Mouse (Mus musculus): Measurements from ENCODE around the gene Tmem184b. TPM values are rescaled to one million over a fixed set of nuclear protein-coding genes. Genes with fewer than 3 reads are reported as not detected.

Gene Tmem184b
- total RNA-seq, 2 experiments from 2014 or later: 57.2 to 67.5 TPM

DNA sequence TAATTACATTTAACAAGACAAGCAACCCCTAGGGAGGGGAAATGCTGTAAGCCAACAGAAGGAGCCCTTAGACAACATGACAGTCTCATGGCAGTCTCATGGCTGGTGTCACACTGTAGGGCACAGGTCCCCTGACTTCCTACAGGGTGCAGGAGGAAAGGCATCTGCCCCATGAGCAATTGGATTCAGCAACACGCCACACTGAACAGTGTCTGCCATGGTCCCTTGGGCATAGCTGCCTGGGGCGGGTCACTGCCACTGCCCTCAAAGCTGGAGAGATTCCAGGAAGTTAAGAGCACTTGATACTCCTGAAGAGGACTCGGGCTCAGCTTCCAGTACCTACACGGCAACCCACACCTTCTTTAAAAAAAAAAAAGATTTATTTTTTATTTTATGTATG, 77.1 kb downstream of the Tmem184b start:
- intact Hi-C loops (cut with DNase I): no loop called here
- no peak for DNase-seq (ENCODE audit: low spot score in 2 of 2)

DNA sequence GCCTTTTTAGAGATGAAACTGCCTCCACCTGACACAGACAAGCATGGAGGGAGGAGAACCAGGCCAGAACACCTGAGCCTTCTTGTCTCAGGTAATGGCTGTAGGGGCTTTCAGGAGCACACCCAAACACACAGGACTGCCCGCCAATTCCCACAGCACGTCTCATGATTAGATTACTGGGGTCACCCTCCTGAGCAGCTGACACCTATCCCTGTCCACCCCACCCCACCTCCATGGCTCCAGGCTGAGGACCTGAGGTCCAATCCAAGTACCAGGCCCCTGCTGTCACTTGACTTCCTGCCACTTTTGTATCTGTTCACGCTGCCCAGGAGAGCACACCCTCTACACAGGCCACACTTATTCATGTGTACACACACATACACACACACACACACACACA, 77.6 kb downstream of the Tmem184b start:
- DNase-seq (ENCODE audit: low spot score in 2 of 2): no peak

DNA sequence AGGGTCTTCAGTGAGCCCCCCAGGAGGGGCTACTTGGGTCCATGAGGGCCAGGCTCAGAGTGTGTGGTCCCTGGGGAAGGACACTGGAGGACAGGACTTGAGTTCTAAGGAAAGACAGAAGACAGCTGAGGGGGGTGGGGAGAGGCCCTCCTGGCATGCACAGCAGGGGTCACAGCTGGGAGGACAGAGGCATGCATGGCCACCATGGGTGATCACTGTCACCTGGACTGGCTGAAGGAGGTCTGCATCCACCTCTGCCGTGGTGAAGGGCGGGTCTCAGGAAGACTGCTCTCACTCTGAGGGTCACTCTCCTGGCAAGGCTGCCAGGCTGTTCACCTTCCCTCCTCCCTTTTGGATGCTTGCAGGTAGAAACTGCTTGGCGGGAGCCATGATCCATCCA, 79.0 kb downstream of the Tmem184b start:
- intact Hi-C loops (cut with DNase I): no loop called here
- DNase-seq (ENCODE audit: low spot score in 2 of 2): no peak

More for the DNA sequence above, 77.6 kb downstream of the Tmem184b start:
- intact Hi-C loops (cut with DNase I): no loop called here

DNA sequence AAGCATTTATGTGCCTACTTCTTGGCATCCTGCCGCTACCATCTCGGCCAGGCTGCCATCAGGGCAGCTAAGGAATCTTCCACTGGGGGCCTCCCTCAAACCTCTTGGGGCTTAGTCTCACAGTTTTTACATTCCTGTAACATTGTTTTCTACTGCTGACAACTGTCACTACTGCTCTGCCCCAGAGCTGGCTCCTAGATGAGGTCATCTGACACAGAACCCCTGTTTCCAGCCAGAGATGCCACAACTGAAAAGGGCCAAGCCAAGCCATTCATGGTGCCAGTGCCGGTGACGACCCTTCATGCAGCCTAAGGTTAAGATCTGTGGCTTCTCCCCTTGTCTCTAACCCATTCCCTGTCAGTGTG, 79.6 kb downstream of the Tmem184b start:
- DNase-seq (ENCODE audit: low spot score in 2 of 2): no peak
- intact Hi-C loops (cut with DNase I): no loop called here

DNA sequence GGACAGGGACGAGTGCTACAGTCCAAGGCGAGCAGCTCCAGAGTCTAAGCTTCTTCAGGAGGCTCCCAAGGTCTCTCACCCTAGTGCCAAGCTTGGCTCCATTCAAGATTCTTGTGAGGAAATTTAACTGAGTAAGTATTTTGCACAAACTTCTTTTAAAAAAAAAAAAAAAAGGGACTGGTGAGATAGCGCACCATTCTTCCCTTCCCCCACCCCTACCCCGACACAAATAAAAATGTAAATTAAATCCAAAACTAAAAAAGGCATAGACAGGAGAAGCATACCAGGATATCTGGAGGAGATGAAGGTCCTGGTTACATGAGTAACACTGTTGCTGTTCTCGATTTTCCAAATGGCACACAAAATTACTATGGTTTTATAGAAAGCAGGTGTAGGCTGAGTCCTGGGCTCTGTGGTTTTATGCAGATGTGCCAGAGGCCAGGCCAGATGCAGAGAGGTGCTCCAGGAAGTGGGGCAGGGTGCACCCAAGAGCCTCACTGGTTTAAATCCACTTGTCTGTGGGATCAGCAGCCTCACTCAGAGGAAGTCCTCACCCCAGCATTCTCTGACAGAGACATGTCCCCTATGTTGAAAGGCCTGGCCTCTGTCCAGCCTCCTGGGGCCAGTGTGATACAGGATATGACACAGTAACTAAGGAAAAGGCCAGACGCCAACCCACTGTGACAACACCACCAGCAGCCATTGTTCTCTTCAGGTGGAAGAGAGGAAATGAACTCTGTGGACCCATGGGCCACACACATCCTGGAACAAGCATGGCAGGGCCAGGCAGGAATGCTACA, 80.2 kb downstream of the Tmem184b start:
- intact Hi-C loops (cut with DNase I): no loop called here
- peak in 1 of 2 experiments; percentile 20 for DNase-seq (ENCODE audit: low spot score in 2 of 2)

DNA sequence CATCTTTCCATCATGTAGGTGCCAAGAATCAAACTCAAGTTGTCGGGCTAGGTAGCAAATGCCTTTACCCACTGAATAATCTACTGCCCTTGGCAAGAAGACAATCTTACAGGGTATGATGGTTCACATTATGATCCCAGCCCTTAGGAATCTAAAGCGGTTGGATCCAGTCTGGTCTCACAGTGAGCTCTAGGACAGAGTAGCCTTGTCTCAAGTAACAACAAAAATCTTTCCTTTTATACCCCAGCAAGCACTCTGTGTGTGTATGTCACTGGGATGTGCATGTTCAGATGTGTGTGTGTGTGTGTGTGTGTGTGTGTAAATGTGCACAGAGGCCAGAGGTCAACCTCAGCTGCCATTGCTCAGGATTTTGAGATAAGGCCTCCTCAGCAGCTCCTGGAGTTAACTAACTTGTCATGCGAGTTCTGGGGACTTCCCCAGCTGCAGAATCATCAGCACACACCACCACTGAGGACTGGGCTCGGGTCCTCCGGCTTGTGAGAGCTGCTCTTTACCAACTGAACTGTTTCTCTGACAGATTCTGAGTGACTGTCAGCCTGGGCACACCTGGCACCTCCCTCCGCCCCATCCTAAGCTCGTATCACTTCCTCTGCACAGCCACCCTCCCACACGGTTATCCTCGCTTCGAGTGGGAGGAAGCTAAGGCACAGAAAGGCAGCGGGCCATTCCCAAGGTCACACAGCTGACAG, 80.9 kb downstream of the Tmem184b start:
- no peak for DNase-seq (ENCODE audit: low spot score in 2 of 2)
- intact Hi-C loops (cut with DNase I): no loop called here

DNA sequence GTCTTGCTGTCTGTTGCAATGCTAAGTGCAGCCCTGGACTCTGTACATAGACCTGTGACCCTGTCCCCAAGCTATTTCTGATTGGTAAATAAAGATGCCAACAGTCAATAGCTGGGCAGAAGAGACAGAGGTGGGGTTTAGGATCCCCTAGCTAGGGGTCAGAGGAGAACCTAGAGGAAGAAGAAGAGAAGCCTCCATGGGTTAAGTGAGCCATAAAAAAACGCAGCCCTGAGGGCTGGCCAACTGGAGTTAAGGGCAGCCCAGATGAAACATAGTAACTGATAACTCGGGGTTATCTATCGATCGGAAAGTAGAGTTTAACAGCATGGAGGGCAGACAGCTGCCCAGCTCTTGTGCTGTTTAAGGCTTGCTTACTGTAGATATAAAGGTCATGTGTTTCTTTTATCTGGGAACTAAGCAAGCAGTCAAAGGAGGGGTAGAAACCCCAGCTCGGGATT, 81.6 kb downstream of the Tmem184b start:
- DNase-seq (ENCODE audit: low spot score in 2 of 2): no peak
- intact Hi-C loops (cut with DNase I): no loop called here

DNA sequence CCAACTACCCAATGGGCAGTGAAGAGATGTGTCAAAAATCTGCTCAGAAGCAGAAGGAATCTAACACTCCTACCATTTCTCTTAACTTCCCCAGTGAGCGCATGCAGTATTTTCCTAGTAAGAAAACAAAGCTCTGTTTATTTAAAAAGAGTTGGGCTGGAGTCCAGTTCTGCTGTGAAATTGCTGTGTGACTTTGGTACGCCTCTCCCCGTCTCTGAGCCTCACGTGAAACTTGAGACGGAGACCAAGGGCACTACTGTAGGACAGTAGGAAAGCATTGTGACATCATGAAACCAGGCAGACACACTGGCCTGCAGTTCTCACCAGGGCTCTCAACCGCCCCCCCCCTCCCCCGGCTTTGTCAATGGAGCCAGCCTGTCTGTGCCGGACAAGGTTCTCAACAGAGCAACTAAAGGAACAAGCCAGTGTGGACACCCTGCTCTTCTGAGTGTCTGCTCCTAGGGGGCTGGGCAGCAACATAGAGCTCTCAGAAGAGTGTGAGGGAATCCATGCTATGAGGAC, 89.5 kb downstream of the Tmem184b start:
- intact Hi-C loops (cut with DNase I): no loop called here
- DNase-seq (ENCODE audit: low spot score in 2 of 2): no peak

Small RNA genes lying within 50 kb of the gene (microRNA-seq; reads per million reads assigned to microRNA genes)
- 1.2 to 3.7 reads per million in 2 experiments for gene Mir1943

Other genes starting within 250 kb of the Tmem184b start
- gene Sox10, start 238.3 kb downstream of the Tmem184b start, total RNA-seq (2021): 10 to 100 TPM; 24.5 to 25.4 TPM
- 10 to 100 TPM; 49.9 to 54.6 TPM for gene Pick1, start 174.4 kb downstream of the Tmem184b start, total RNA-seq (2021)
- under 1 TPM; 0.37 to 0.53 TPM for gene Gm49486, start 174.2 kb downstream of the Tmem184b start, total RNA-seq (2021)
- under 1 TPM in 1 of 2 experiments, not detected in 1; 0.37 TPM for gene Slc16a8, start 148.8 kb downstream of the Tmem184b start, total RNA-seq (2021)
- 1 to 10 TPM; 2.3 to 3.7 TPM for gene Baiap2l2, start 118.0 kb downstream of the Tmem184b start, total RNA-seq (2021)
- gene Pla2g6, start 75.2 kb downstream of the Tmem184b start, total RNA-seq (2021): 10 to 100 TPM; 20.6 to 22.4 TPM
- gene Maff, start 56.9 kb downstream of the Tmem184b start, total RNA-seq (2021): 1 to 10 TPM; 1.3 to 1.8 TPM
- gene Csnk1e, start 52.0 kb upstream of the Tmem184b start, total RNA-seq (2021): 100 to 1,000 TPM; 133 to 141 TPM
- gene Kcnj4, start 101.7 kb upstream of the Tmem184b start, total RNA-seq (2021): 100 to 1,000 TPM; 187 to 209 TPM
- under 1 TPM; 0.41 to 0.55 TPM for gene Kdelr3, start 112.8 kb upstream of the Tmem184b start, total RNA-seq (2021)
- 100 to 1,000 TPM; 319 to 348 TPM for gene Ddx17, start 143.2 kb upstream of the Tmem184b start, total RNA-seq (2021)
- 1 to 10 TPM; 1.2 TPM for gene Dmc1, start 201.5 kb upstream of the Tmem184b start, total RNA-seq (2021)

Measured in left cerebral cortex, postnatal 25 days (tissue).